Mouse (Mus musculus) c-Kit-negative CD71-positive TER-119-positive erythroid progenitor cells, embryonic 14.5 days (primary cell): Measurements from ENCODE around the gene Smyd2.

Source experiments
- DNase-seq: peaks from one replicate; pipeline ENCODE4 v3.0.0-alpha.2; 2013; ENCODE audit warnings: low read depth, low spot score

The Smyd2 gene

DNA sequence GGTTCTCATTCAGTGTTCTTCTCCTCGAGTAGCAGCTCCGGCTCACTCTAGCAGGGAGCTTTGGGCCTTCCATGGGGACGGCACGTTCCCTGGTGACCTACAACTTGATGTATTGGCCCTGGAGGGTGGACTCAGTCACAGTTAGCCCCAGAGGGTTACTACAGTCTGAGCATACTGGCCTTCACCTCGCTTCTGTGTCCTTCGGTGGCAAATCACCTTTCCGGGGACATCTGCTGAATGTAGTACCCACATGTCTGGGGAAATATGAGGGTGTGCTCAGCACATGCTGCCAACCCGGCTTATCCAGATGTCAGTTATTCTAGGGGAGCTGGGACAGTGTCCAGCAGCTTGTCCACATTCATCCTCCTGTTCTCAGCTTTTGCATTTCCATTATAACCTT is 48.6 kb downstream of the Smyd2 start:
- DNase-seq: no peak

DNA sequence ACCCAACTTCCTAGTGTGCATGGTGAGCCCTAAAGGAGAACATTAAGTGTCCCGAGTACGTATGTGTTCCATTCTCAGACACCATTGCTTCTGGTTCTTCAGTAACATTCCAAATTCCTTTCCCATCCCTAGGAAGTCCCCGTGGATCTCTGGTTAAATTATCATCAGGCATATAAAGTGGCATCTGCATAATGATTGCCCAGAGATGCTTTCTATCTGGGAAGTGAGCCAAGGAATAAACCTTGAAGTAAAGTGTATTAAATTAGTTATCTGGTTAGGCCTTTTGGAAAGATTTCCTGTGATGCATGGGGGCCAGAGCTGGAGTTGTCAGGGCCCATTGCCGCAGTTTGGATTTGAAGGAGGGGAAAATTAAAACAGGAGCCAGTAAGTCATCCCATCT is 50.1 kb downstream of the Smyd2 start:
- no peak for DNase-seq

DNA sequence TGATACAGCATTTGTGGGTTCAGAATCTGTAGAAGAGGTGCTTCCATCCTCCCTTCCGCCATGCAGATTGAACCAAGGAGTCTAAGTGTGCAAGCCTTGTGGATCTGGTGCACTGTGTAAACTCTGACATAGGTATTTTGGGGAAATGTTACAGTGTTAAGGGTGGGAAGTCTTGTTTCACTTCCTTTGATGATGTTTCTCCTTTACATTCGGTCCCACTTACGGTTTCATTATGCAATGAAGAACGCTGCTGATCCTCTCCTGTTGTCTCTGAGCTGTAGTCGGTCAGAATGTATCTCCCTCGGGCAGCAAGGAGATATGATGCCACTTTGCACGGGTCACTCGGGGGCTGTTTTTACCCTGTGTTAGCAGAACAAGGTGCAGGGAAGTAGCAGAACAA is 50.5 kb downstream of the Smyd2 start:
- DNase-seq: no peak

DNA sequence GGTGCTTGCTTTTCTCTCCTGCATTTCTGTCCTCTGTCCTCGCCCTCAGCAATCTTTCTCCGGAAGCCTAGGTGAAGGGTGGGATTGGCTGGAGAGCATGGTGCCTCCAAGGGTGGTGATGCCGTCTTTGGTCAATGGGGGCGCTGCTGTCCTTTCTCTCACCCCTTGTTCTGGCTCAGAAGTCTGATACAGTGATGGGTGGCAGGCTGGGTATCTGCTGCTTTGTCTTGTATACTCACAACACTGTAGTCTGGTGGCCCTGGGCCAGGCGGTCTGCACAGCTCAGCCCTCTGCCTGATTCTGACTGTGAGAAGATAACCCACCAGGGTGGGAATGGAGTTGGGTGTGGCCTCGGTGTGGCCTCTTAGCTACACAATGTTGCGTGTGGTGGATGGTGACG is 51.6 kb downstream of the Smyd2 start:
- DNase-seq: no peak

DNA sequence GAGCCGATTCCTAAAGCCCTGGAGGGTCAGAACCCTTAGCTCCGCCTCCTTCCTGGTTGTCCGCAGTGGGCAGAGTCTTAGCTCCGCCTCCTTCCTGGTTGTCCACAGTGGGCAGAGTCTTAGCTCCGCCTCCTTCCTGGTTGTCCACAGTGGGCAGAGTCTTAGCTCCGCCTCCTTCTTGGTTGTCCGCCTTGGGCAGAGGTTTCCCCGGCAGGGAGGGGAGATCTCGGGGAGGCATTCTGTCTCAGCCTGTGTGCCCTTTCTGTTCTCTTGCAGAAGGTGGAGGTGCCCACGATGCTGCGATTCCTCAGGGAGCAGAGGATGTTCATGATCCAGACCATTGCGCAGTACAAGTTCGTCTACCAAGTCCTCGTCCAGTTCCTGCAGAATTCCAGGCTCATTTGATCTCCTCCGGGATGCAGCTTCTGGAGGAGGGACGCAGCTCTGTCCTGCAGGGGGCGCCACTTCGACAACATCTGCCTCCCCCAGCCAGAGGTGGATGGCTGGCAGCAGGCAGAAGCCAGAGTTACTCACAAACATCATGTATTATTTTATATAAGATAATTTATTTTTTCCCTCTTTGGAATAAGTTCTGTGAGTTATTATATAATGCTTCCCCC is 52.4 kb downstream of the Smyd2 start:
- peak; percentile 6 for DNase-seq

DNA sequence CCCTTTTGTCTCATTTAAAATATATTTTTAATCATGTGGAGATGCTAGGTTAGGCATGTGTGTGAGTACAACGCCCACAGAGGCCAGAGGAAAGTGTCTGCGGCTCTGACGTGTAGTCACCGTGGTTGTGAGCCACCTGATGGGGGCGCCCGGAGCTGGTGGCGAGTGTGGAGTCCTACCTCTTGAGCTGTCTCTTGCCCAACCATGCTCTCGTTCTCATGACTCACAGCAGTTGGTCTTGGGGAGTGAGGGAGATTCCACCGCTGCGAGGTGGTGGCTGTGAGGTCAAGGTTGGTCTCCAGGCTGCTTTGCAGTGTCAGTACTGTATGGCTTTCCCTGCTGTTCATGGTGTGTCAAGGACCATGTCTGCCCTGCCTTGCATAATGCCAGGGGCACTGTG is 54.1 kb downstream of the Smyd2 start:
- DNase-seq: no peak

DNA sequence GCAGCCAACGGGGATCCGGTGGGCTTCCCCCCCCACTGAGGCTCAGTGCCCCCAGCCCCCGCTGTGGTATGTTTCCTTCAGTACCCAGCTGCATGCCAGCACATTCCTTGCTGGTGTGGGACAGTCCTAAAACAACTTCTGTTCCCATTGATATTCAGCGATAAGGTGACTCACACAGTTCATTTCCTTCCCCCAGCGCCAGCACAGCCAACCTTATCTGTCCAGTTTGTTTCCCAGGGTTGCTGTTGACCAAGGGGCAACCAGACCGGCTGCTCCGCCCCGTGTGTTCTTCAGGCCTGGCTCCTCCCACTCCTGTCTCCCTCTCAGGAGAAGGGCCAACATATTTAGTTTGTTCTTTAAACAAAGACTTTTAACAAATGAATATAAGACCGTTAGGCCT is 54.7 kb downstream of the Smyd2 start:
- DNase-seq: peak; percentile 25

DNA sequence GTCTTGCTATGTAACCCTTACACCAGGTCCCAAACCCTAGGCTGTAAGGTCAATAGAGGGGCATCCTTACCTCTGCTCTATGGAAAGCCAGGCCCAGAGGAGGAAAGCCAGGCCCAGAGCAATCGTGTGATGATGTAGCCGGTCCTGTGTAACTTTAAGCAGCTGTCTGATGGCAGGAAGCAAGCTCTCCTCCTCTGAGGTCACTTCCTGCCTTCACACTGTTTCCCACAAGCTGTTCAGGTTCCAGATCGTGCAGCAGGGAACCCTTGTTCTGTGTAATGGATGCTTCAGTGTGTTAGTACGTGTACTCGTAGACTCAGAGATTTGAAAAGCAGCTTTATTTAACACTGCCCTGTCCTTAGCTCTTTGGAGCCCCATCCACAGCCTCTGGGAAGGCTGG is 55.1 kb downstream of the Smyd2 start:
- no peak for DNase-seq

DNA sequence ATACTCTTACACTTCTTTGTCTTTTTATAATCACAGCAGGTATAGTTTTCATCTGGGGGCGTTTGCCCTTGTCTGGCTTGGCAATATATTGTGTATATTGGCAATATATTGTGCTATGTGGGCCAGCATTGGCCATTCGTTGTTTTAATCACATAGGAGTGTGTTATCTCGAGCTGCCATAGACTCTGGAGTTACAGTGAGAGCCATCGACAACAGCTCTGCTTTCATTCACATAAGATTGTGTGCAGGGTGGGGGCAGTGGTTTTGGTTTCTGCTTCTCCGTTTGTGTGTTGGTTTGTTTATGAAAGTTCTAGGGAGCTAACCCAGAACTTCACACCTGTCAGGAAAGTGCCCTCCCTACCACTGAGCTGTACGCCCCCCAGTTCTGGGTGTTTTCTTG is 55.5 kb downstream of the Smyd2 start:
- DNase-seq: no peak

DNA sequence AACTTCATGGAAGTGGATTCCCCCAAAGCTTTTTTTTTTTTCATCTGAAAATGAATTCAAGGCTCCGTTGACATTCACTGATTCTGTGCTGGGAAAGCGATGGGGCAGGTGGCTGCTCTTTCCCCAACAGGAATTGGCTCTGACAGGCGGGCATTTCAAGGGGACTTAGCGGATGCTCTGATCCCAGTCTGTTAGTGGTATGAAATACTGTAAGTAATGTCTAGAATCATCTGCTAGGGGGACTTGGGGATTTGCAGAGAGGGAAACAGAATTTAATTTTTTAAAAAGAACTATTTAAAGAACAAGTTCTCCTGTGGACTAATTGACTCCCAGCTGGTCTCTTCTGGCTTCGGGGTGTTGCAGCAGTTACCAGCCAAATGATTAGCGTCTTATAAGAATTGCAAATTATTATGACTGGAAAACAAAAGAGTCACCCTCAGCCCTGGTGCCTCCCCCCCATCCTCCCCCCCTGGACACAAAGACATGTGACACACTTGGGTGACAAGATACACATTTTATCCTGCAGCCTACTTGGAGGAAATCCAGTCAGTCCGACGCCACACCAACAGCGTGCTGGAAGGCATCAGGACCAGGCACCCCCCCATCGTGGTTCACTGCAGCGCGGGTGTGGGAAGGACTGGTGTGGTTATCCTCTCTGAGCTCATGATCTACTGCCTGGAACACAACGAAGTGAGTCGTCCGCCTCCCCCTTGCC is 57.2 kb downstream of the Smyd2 start:
- DNase-seq: no peak

DNA sequence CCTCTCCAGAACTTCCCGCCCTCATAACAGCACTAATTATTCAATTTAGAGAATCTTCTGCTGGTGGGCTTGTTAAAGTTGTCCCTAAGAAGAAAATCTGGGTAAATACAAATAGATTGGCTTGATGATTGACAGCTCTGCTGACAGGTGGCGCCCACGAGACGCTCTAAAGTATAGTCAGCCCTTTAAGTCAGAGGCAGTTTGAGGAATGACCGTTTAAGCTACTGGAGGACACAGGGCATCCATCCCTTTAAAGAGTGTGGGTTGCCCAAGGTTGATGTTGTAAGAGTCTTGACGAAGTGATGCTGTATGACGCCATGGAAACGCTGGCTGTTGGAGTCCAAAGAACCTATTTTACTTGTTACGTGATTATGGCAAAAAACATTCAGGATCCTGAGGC is 57.9 kb downstream of the Smyd2 start:
- no peak for DNase-seq

DNA sequence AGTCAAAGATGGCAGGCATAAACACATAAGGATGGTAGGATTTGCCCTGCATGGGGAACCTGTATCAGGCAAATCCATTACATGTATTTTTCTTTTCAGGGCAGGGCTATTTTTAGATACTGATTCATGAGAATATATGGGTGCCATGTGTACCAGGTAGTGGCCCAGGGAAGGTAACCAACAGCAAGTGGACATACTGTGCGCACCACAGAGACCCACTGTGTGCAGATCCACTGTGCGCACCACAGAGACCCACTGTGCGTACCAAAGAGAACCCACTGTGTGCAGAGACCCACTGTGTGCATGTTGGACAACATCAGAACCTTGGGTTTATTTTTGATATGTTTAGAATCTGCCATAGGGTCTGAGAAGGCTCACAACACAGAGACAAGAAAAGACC is 58.4 kb downstream of the Smyd2 start:
- DNase-seq: no peak

DNA sequence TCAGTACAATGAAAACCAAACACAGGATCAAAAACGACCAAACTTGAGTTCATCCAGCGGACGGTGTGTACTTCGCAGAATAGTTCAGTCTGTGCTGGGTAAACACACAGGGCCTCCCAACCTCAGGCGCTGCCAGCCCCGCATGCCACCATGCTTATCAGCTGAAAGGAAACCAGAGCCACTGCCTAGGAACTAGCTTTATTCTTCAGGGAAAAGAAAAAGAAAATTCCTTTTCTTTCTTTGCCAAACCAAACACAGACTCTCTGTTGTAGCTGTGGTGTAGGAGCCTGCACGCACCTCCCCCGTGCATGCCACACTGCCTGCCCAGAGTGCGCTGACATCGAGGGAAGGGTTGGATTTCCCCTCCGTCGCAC is 61.2 kb downstream of the Smyd2 start:
- DNase-seq: no peak

DNA sequence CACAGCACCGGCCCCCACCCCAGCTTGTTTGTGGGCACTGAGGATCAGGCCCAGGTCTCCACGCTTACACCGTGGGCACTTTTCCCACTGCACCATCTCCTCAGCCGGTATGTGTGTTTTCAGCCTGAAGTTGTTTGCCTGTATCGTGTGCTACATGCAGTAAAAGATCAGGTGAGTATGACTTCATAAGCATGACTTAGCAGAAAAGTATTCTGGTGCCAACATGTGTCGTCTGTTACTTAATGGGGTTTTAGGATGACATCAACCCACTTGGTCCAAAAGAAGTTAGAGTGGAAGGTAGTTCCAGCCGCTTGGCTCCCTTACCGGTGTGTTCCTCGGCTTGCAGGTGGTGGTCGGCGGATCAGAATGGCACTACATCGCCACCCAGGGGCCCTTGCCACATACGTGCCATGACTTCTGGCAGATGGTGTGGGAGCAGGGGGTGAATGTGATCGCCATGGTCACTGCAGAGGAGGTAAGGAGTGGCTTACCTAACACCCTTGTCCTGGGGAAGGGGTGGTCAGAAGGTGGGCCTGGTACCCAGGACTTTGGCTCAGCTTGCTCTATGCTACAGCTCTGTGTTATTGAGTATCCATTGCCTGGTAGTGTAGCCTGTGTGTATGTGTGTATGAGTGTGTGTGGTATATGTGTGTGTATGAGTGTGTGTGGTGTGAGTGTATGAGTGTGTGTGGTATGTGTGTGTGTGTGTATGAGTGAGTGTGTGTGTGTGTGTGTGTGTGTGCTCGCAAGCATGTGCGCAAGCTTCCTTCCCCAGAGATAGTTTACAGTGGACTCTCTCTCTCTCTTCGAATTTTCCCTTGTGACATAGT is 61.8 kb downstream of the Smyd2 start:
- no peak for DNase-seq

DNA sequence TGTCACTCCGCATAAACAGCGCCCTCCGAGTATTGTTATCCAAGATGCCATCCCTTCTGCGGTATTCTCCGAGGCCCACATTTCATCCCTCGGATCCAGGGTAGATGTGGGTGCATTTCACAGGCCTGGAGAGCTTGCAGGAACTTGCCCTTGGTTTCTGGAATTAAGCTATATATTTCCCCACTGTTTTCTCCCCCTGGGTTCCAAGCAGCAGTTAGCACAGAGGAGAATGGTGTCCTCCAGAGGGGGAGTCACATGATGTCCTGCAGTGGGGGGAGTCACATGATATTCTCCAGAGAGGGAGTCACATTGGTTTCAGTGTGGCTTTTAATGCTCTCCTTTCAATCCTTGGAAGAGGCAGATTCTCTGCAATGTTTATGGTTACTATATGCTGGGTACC is 63.8 kb downstream of the Smyd2 start:
- no peak for DNase-seq

DNA sequence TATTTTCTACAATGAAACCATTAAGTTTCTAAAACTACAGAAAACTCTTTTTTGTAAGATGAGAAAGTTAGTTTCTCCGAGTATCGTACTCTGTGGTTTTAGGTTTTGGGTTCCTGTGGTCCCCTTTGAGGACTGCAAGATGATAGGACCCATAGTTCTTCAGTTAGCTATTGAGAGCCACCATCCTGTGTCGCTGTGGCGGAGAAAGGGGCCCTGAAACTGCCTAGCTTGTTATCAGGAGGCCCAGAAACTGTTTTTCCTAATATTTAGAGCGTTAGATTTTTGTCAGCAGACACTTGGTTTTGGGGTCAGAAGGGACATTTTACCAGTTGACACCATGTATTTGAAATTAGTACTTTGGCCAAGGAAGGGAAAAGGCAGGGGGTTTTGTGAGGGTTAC is 66.4 kb downstream of the Smyd2 start:
- DNase-seq: no peak

DNA sequence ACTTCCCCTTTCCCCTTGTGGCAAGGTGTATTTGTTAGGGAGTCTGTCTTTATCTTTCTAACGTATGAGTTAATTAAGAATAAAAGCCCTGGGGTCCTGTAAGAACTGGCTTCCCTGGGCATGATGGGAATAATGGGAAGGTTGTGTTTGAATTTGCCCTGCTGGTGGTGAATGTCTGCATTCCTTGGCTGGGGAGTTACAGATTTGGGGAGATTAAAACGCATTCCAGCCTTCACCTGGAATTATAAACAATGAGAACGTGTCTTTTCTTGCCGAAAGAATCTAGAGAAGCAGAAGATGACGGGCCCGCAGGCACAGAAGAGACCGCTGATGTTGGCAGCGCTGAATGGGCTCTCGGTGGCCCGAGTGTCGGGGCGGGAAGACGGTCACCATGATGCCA is 67.5 kb downstream of the Smyd2 start:
- DNase-seq: no peak

DNA sequence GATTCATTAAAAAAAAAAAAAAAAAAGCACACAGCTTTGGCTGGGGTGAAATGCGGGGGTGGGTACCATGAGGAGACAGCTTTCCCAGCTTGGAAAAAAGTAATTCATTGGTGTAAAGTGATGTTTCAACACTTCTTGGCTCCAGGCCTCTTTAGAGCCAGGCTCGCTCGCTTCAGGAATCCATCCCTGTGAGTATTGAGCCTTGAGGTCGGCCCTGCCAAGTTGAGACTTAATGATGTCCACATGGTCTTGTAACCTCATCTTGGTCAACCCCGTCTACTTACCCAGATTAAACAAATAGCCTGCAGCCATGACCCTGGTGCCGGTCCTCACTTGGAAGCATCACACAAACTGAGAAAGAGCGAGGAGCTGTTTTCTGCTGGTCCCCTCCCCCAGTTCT is 69.7 kb downstream of the Smyd2 start:
- no peak for DNase-seq

DNA sequence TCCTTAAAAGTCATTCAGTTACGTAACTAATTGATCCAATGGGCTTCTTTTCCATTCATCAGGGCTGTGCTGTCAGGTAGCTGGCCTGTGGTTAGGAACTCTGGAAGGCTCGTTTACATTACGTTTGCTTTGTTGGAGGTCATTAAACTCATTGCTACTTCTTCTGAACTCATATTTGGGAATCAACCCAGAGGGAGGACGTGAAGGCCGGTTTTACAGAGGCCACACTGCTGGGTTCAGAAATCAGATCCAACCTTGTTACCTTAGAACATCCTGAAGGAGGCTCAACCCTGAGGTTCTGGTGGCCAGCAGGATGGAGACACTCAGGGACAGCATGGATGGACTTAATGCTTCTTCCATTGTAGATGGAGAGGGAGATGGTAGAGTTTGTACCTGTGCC is 70.1 kb downstream of the Smyd2 start:
- DNase-seq: no peak

DNA sequence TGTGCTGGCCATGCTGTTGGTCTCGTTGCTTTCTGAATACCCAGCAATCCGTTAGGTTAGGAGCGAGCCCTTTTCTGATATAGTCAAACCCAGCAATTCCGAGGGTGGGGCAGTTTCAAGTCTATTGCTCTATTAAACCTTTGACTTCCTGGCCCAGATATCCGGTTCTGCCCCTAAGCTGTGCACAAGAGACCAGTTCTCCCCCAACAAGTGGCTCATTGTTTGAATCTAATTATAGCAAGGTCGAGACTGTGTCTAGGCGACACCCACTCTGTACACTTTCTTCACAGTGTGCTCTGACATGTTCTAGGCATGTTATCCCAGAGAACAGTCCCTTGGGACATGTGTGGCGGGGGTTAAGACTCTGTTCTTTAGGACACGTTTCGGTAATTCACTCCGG is 72.6 kb downstream of the Smyd2 start:
- DNase-seq: no peak

DNA sequence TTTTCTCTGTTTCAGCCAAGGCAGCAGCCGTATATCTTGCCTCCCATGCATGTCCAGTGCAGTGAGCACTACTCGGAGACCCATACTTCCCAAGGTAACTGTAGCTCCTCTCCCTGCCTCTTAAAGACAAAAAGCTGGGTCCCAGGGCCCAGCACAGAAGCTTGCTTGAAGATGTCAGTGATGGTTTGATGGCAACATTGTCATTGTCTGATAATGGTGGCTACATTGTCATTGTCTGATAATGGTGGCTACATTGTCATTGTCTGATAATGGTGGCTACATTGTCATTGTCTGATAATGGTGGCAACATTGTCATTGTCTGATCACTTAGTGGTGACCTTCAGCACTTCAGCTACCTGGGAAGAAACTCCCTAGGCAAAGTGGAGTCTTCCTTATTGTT is 75.8 kb downstream of the Smyd2 start:
- DNase-seq: no peak

DNA sequence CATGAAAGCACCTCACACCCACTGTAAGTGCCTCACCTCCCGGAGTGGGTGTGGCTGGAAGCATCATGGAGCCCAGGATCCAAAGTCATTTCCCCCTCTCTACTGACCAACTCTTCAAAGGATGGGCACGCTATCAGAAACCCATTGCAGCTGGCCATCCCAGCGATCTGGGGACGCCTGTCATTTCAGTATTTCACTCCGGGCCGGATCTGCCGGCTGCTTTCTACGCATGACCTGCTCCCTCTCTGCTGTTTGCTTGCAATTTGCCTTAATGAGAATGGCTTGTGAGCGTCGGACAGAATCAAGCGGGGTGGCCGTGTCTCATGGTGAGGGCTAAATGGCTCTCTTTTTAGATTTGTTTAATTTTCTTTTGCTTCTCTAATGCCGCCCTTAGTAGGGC is 88.0 kb downstream of the Smyd2 start:
- no peak for DNase-seq

DNA sequence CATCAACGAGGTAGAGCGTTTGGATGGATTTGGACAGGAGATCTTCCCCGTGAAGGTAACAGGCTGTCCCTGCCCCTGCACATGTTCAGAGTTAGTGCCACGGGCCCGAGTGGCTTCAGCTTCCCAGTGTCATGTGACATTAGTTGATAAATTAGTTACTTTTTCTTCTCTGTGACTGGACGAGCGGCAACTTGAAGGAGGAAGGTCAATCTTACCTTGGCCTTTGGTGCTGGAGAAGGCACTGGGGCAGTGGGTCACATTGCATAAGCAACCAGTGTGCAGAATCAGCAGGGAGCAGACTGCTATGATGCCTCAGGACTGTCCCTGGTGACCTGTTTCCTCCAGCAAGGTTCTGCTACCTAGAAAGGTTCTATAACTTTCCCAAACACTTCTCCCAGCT is 88.8 kb downstream of the Smyd2 start:
- no peak for DNase-seq
